Mouse (Mus musculus) liver, embryonic 16.5 days (tissue): ENCODE results near the gene Ltk. TPM values are rescaled to one million over a fixed set of nuclear protein-coding genes. Genes with fewer than 3 reads are reported as not detected.

Experiments
- ATAC-seq: fragments of 200-750 bp; cut with Nextera tagmentation; 2 replicates; pipeline ENCODE4 v1.8.0; 2017; ENCODE audit warnings: low read depth, mild to moderate bottlenecking, moderate number of reproducible peaks, moderate library complexity
- H3K27ac ChIP-seq: fragments of 300-500 bp; sonication (generic); 2 replicates; pipeline ENCODE4 v1.5.1; 2014; ENCODE audit warnings: mild to moderate bottlenecking, low read length
- H3K27me3 ChIP-seq: fragments of 300-500 bp; sonication (generic); 2 replicates; pipeline ENCODE4 v1.6.1; 2014; ENCODE audit warnings: low read depth, low read length, mixed read lengths; ENCODE audit not compliant: control insufficient read depth, insufficient read depth
- H3K36me3 ChIP-seq: fragments of 300-500 bp; sonication (generic); 2 replicates; pipeline ENCODE4 v1.6.1; 2014; ENCODE audit warnings: mild to moderate bottlenecking; ENCODE audit not compliant: control insufficient read depth, insufficient read depth
- H3K4me1 ChIP-seq: fragments of 300-500 bp; sonication (generic); 2 replicates; pipeline ENCODE4 v1.6.1; 2014; ENCODE audit warnings: low read depth, low read length, mixed read lengths; ENCODE audit not compliant: control insufficient read depth
- H3K4me2 ChIP-seq: fragments of 300-500 bp; sonication (generic); 2 replicates; pipeline ENCODE4 v1.6.1; 2014; ENCODE audit warnings: low read depth, low read length, mixed read lengths
- H3K4me3 ChIP-seq: fragments of 300-500 bp; sonication (generic); 2 replicates; pipeline ENCODE4 v1.5.1; 2014; ENCODE audit warnings: low read depth, mild to moderate bottlenecking, low read length
- H3K9ac ChIP-seq: fragments of 300-500 bp; sonication (generic); 2 replicates; pipeline ENCODE4 v1.6.1; 2014; ENCODE audit warnings: low read depth, low read length
- H3K9me3 ChIP-seq: fragments of 300-500 bp; sonication (generic); replicated peaks from 2 replicates; pipeline ENCODE4 v1.6.1; 2016; ENCODE audit warnings: low read length; ENCODE audit not compliant: control insufficient read depth
- WGBS: fragments of 180-500 bp; shearing (Covaris S2); extraction: QIAGEN DNeasy Blood & Tissue Kit; methylation state at CpG from one replicate; pipeline ENCODE4 v1.1.7; 2014; ENCODE audit not compliant: insufficient replicate concordance; 5-methylcytosine and 5-hydroxymethylcytosine counted together
- polyA plus RNA-seq: library from polyadenylated mRNA; unstranded; fragments of >200 nt; fragmentation: Nextera tagmentation; extraction: Ambion mirVana; gene quantifications from 2 replicates; pipeline ENCODE4 v1.2.1, GENCODE M21; 2015

Ltk gene
- polyA plus RNA-seq, 1 experiment from 2014 or later, result 0.06 TPM

DNA sequence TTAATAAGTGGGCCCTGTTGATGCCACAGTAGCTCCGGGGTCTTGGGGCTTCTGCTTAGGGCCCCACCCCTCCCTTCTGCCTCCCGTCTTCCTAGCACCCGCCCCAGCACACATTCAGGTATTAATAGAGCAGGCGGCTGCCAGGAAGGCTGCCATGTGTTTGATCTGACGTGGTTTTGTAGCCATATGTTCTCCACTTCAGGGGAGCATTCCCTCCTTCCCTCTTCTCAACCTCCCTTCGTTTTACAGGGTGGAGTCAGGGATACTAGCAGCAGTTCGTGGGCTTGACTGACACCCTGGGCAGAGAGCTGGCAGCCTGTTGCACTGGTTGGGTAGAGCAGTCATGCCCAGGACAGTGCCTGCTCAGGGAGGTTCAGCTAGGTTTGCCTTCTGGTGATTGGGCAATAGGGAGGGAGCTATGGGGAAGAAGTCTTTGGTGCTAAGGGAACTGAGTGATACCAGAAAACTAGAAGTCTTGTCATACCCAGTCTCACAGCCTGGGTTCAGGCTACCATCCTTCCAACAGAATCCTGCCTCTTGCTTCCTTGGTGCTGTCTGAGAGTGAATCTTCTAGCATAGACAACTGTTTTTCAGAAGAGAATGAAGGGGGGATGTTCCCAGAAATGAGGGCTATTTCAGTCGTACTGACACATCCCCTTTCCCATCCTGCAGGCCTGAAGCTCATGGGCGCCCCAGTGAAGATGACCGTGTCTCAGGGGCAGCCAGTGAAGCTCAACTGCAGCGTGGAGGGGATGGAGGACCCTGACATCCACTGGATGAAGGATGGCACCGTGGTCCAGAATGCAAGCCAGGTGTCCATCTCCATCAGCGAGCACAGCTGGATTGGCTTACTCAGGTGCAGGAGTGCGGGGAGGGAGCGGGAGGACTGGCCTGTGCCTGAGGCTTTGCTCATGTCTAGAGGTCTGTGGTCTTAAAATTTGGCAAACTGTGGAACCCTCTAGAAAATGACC is 40.9 kb upstream of the Ltk start:
- Histone ChIP-seq H3K9ac (no peak overlapping the region), H3K27ac (no peak overlapping the region), H3K9me3 (no peaks in the 10 kb centered on the region), H3K4me3 (no peak overlapping the region), H3K4me1 (peaks cover 3% of the 10 kb centered on the region; the same call in 1 of the 2 replicates), H3K36me3 (no peaks in the 10 kb centered on the region), H3K4me2 (no peak overlapping the region), H3K27me3 (peaks cover 60% of the 10 kb centered on the region)
- no peak for ATAC-seq
- 50% methylated on average over 15 of the region's 15 CpGs for WGBS

DNA sequence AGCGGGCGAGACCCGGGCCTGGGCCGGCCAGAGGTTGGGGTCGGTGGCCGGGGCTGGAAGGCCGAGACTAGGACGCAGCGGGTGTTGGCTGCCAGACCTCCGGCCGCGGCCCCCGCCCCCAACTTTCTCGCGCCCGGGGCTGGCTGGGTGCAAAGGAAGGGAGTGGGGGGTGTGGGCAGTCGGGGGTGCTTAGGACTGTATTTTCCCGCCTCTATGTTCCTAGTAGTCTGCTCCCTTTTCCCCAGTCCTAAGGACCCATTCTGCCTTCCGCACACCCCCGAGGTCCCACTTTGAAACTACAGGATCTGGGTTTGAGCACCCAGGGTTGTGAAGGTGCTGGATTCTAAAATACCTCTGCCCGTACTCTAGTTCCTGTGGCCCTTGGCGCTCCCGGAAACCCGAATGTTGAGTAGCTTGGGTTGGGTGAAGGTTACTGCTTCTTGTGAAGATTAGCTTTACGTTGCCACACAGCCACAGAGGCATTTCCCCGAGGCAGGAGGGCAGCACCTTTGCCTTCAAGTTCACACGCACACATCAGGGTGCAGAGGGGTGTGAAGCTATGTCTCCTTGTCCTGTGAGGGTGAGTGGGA is 39.8 kb upstream of the Ltk start:
- Histone ChIP-seq H3K4me2 (peak overlapping the region; percentile 93), H3K27ac (no peak overlapping the region), H3K9ac (peak overlapping the region; percentile 41), H3K27me3 (peaks cover 60% of the 10 kb centered on the region), H3K4me3 (peak overlapping the region; percentile 61), H3K36me3 (no peaks in the 10 kb centered on the region), H3K9me3 (no peaks in the 10 kb centered on the region), H3K4me1 (peaks cover 3% of the 10 kb centered on the region; the same call in 1 of the 2 replicates)
- WGBS, result under 1% methylated on average over 20 of the region's 27 CpGs
- no peak for ATAC-seq

DNA sequence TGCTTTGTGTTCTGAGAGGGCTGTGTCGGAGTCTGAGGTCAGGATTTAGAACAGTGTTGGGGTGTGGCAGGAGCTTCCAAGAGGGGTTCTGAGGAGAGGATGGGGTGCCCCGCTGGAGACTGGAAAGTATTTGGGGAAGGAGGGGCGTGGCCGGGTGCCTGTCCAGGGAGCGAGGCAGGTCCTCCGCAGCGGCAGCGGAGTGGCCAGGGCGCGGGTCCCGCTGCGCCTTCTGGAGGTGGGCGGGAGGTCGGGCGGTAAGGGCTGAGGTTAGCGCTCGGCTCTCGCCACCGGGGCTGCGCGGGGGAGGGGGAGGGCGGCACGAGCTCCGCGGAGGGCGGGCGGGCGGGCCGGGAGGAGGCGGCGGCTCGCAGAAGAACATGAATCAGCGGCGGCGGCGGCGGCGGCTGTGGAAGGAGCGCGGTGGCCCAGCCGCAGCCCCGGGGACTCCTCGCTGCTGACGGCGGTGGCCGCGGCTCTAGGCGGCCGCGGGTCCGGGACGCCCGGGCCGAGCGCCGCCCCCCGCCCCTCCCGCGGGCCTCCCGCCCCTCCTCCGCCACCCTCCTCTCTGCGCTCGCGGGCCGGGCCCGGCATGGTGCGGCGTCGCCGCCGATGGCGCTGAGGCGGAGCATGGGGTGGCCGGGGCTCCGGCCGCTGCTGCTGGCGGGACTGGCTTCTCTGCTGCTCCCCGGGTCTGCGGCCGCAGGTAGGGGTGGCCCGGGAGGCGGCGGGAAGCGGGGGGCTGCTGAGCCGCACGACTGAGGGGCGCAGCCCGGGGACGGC is 39.1 kb upstream of the Ltk start:
- peaks cover 61% of the 10 kb centered on the region for H3K27me3 ChIP-seq
- H3K4me1 ChIP-seq, result peaks cover 3% of the 10 kb centered on the region; the same call in 1 of the 2 replicates
- ATAC-seq, result peak; percentile 55
- under 1% methylated on average over 41 of the region's 89 CpGs for WGBS
- H3K9ac ChIP-seq, result peak overlapping the region; percentile 41
- H3K36me3 ChIP-seq, result no peaks in the 10 kb centered on the region
- H3K9me3 ChIP-seq, result no peaks in the 10 kb centered on the region
- H3K27ac ChIP-seq, result no peak overlapping the region
- H3K4me3 ChIP-seq, result peak overlapping the region; percentile 61
- peak overlapping the region; percentile 93 for H3K4me2 ChIP-seq

DNA sequence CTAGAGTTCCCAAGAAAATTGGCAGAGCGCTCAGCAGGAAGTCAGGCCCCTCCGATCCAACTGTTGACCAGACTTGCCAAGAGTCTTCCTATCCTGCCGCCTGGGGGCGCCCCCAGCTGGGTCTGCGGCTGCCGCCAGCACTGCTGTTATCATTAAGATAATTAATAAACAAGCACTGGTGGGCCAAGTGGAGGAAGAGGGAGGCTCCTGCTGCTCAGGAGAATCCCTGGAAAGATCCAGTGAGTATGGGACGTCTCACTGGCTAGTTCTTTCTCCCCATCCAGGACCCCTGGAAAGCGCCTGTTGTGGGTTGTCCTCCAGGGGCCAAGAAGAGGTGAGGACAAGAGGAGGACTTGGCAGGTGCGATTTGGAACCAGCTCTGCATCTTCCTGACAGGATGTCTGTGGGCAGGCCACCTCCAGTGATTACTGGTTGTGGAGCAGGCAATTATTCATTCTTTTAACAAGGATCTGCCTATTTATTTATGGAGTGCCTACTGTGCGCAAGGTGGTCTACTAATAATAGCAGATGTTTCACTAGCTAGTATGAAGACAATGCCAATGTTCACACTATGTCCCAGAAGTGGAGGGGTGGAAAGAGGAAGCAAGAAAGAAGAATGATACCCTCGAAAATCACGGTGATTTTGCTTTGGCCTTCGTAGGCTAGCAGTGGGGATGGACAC is 38.2 kb upstream of the Ltk start:
- no peak overlapping the region for H3K27ac ChIP-seq
- H3K9ac ChIP-seq, result no peak overlapping the region
- no peaks in the 10 kb centered on the region for H3K9me3 ChIP-seq
- 0 out of 2 replicates have a peak overlapping the region, but pooled peaks have one; percentile 93 for H3K4me2 ChIP-seq
- no peak for ATAC-seq
- WGBS, result 12% methylated on average over 13 of the region's 13 CpGs
- H3K27me3 ChIP-seq, result peaks cover 63% of the 10 kb centered on the region
- no peaks in the 10 kb centered on the region for H3K36me3 ChIP-seq
- H3K4me1 ChIP-seq, result peaks cover 3% of the 10 kb centered on the region; the same call in 1 of the 2 replicates
- H3K4me3 ChIP-seq, result no peak overlapping the region

DNA sequence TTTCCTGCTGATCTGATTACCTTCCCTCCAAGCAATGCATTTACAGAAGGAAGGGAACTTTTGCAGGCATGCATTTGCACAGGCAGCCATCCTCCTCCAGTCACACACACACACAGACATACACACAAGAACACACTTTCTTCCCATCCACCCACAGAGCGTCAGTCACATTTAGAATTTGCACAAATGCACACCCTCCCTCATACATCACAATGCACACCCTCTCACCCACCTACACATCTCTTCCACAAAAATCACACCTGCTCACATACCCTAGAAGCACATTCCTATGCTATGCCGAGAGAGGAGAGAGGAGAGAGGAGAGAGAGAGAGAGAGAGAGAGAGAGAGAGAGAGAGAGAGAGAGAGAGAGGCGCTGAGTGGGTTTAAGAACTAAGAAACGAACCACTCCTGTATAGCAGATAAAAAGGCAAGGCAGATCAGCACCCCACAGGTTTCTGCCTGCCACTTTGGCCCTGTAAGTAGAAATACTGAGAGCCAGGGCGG is 37.1 kb upstream of the Ltk start, which contains the start of gene Tyro3:
Tyro3 (plus strand) TSS at position 455 of the 505 bp plus-strand sequence.
- Histone ChIP-seq H3K9me3 (no peaks in the 10 kb centered on the region), H3K27me3 (peaks cover 62% of the 10 kb centered on the region), H3K27ac (no peak within 1 kb of the TSS), H3K4me2 (no peak within 1 kb of the TSS), H3K9ac (no peak within 1 kb of the TSS), H3K36me3 (no peaks in the 10 kb centered on the region), H3K4me1 (peaks cover 3% of the 10 kb centered on the region; the same call in 1 of the 2 replicates), H3K4me3 (no peak within 1 kb of the TSS)
- ATAC-seq, result no peak
- 50% methylated on average over 5 of the region's 5 CpGs for WGBS

DNA sequence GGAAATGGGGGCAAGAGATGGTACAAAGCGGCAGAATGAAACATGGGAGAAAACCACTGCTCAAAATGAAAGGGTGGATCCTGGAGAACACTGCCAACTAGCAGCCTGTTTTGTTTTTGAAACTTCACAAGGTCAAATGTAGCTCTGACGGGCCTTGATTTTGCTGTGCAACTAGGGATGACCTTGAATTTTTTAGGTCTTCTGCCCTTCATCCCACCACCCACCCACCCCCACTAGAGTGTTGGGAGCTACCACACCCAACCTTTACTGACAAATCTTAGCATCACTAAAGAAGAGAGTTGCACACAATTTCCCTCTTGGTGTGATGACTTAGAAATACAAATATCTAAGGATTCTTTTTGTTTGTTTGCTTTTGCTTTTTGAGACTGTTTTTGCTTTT is 29.8 kb upstream of the Ltk start:
- Histone ChIP-seq H3K4me3 (no peak overlapping the region), H3K27me3 (peaks cover 6% of the 10 kb centered on the region), H3K4me2 (no peak overlapping the region), H3K9me3 (no peaks in the 10 kb centered on the region), H3K4me1 (peaks cover 10% of the 10 kb centered on the region), H3K27ac (no peak overlapping the region), H3K36me3 (no peaks in the 10 kb centered on the region), H3K9ac (no peak overlapping the region)
- 67% methylated on average over 2 of the region's 2 CpGs for WGBS
- ATAC-seq, result no peak

DNA sequence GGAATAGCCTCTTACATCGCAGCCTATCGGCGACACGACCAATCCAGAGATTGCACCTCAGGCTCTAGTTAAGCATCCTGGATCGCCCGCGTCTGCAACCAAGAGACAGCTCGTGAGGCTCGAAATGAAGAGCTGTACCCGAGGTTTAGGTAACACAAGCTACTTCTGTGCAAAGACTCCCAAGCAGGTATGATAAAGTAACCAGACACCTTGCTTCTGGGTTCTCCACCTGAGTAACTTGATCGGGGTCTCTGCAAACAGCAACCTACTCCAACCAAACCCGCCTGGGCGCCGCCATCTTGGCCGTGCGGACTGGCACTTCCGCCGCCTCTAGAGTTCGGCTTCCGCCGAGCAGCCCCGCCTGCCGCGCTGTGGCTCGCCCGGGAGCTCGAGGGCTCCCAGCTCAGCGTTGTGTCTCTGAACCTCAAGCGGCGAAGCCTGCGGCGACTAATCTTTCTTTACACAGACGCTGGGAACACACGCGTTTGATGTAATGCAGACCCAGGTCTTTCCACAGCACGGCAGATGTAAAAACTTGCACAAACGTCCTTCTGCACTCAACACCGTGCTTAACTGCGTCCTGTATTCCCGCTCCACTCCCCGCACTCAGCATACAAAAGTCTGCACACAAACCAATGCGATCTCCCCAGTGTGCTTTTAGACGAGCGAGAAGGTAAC is 27.1 kb upstream of the Ltk start, which contains the start of gene Rpap1:
Rpap1 (minus strand) TSS at position 332 of the 678 bp plus-strand sequence.
- Histone ChIP-seq H3K9me3 (no peaks in the 10 kb centered on the region), H3K27me3 (peaks cover 3% of the 10 kb centered on the region; the same call in 1 of the 2 replicates), H3K9ac (peak within 1 kb of the TSS; percentile 68), H3K4me1 (peaks cover 10% of the 10 kb centered on the region), H3K4me3 (peak within 1 kb of the TSS; percentile 69), H3K4me2 (peak within 1 kb of the TSS; percentile 95), H3K27ac (no peak within 1 kb of the TSS), H3K36me3 (no peaks in the 10 kb centered on the region)
- peak; percentile 95 for ATAC-seq
- WGBS, result under 1% methylated on average over 44 of the region's 44 CpGs
